Mouse (Mus musculus) heart, embryonic 10.5 days (tissue): ENCODE measurements at regions not wholly inside any gene's neighbourhood (a gene's known extent, or its start where the extent isn't known, plus 50 kb on each side); places are given as distances from the start of the nearest gene placed in this dataset.
A peak's percentile ranks its signal among the peaks of the same experiment; 100 is the strongest.
"Not testable (repeated sequence)": the region's sequence is repeated elsewhere in the genome, so short reads cannot be mapped to it uniquely, and the experiment has no call there.

Experiments
- DNase-seq: peaks from one replicate; pipeline ENCODE4 v3.0.0-alpha.2; 2017; ENCODE audit warnings: low spot score
- H3K27ac ChIP-seq: fragments of 300-500 bp; sonication (generic); 2 replicates; pipeline ENCODE4 v1.5.1; 2016; ENCODE audit warnings: mild to moderate bottlenecking
- H3K27me3 ChIP-seq: fragments of 300-500 bp; sonication (generic); 2 replicates; pipeline ENCODE4 v1.6.1; 2016; ENCODE audit warnings: mild to moderate bottlenecking; ENCODE audit not compliant: poor library complexity, insufficient read depth, severe bottlenecking
- H3K36me3 ChIP-seq: fragments of 300-500 bp; sonication (generic); 2 replicates; pipeline ENCODE4 v1.6.1; 2016; ENCODE audit warnings: mild to moderate bottlenecking, moderate library complexity
- H3K4me1 ChIP-seq: fragments of 300-500 bp; sonication (generic); 2 replicates; pipeline ENCODE4 v1.6.1; 2016; ENCODE audit warnings: mild to moderate bottlenecking
- H3K4me3 ChIP-seq: fragments of 300-500 bp; sonication (generic); 2 replicates; pipeline ENCODE4 v1.5.1; 2016; ENCODE audit warnings: mild to moderate bottlenecking, moderate library complexity
- H3K9me3 ChIP-seq: fragments of 300-500 bp; sonication (generic); 2 replicates; pipeline ENCODE4 v1.6.1; 2016; ENCODE audit warnings: mild to moderate bottlenecking, moderate library complexity
- WGBS: fragments of 180-500 bp; shearing (Covaris S2); methylation state at CpG from one replicate; pipeline ENCODE4 v1.1.7; 2016; 5-methylcytosine and 5-hydroxymethylcytosine counted together

DNA sequence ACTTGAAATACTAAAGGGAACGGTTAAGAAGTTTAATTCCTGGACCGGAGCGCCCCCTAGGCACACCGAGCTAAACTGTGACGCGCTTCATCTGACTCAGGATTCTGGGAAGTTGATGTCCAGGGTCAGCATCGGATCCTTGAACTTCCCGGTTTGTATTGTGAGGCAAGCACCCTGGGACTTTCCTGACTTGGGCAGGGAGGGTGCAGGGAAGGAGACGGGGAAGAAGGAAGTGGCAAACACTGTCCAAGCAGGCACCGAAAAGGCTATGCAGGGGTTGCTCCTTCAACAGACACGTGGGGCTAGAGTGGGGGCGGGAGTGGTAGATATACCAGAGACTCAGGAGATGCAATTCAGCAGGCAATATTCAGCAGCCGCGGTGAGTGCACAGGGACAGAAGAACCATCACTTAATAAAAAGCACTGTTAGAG lies 132.7 kb upstream of the Teddm2 start:
- Histone ChIP-seq H3K27ac (peak overlapping the region; percentile 82; the same call in 1 of the 2 replicates), H3K36me3 (no peaks in the 10 kb centered on the region), H3K4me1 (peaks cover 14% of the 10 kb centered on the region), H3K27me3 (no peaks in the 10 kb centered on the region), H3K4me3 (peak overlapping the region; percentile 48), H3K9me3 (no peaks in the 10 kb centered on the region)
- 9% methylated on average over 14 of the region's 14 CpGs for WGBS
- peak; percentile 82 for DNase-seq

DNA sequence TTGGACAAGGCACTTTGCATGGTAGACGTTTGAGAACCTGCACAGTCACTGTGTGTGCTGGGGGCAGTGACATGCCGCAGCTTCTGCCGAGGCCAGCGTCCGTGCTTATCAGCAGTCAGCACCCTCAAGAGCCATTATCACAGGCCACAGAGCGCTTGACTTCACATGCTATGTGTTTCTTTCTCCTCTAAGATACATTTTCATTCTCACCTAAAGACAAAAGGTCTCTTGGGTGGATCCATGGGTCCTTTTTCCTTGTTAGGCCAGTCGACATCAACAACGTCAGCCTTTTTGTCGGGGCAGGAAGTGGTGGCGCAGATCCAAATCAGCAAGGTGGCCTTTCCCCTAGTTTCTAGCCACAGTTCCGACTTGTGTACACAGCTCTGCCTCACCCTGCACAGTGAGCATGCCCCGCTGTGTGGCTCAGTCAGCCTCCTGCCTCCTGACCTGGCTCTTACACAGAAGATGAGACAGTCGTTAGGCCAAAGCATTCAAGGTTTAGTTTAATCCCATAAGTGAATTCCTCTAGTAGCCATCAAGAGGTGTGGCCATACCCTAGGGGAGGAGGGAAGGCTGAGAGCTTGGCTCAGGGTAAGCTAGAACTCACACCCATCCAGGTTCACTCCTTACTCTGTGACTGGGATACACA lies 134.1 kb upstream of the Teddm2 start:
- H3K9me3 ChIP-seq, result no peaks in the 10 kb centered on the region
- H3K4me1 ChIP-seq, result peaks cover 14% of the 10 kb centered on the region
- no peak overlapping the region for H3K4me3 ChIP-seq
- H3K36me3 ChIP-seq, result no peaks in the 10 kb centered on the region
- no peaks in the 10 kb centered on the region for H3K27me3 ChIP-seq
- peak overlapping the region; percentile 77 for H3K27ac ChIP-seq
- 18% methylated on average over 13 of the region's 13 CpGs for WGBS
- peak; percentile 91 for DNase-seq

DNA sequence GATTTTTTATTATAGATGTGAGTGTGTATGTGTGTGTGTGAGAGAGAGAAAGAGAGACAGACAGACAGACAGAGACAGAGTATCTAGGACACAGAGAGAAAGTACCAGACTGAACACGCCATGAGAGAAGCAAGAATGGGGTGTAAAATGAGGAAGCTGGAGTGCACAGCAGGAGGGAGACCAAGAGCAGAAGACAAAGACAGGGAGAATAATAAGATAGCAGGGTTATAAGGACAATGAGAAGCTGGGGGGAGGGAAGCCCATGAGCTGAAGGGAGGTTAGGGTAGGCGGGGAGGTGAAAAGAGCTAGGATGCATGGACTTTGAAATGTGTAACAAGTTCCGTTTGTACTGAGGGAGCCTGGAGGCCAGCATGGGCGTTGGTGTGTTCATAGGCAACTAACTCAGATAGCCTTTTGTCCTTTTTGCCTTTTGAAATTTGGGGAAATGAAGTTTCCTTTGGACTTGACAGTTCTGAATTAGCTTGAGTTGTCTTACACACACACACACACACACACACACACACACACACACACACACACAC lies 136.8 kb upstream of the Teddm2 start:
- no peak for DNase-seq
- H3K27ac ChIP-seq, result no peak overlapping the region
- no peaks in the 10 kb centered on the region for H3K36me3 ChIP-seq
- H3K4me1 ChIP-seq, result peaks cover 14% of the 10 kb centered on the region
- no peaks in the 10 kb centered on the region for H3K9me3 ChIP-seq
- no peaks in the 10 kb centered on the region for H3K27me3 ChIP-seq
- no peak overlapping the region for H3K4me3 ChIP-seq
- WGBS, result 54% methylated on average over 4 of the region's 4 CpGs

DNA sequence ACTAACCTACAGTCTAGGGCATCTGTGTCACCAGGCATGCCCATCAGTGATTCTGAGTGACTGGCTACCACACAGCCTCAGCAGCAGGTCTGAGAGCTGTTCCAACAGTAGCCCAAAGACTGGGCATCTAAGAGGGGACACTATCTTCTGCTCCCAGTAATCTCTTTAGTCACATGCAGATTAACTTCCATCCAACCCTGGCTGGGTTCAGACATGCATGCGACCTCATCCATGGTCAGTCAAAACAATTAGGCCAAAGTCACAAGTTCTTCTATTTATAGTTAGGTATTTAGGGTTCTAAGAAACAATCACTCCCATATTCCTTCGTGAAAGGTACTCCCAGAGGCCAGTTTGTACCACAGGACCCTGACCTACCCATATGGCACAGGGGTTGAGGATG lies 138.2 kb upstream of the Teddm2 start:
- DNase-seq, result no peak
- Histone ChIP-seq H3K27me3 (no peaks in the 10 kb centered on the region), H3K27ac (no peak overlapping the region), H3K9me3 (no peaks in the 10 kb centered on the region), H3K4me3 (no peak overlapping the region), H3K4me1 (peaks cover 9% of the 10 kb centered on the region), H3K36me3 (no peaks in the 10 kb centered on the region)
- WGBS, result 55% methylated on average over 2 of the region's 2 CpGs

DNA sequence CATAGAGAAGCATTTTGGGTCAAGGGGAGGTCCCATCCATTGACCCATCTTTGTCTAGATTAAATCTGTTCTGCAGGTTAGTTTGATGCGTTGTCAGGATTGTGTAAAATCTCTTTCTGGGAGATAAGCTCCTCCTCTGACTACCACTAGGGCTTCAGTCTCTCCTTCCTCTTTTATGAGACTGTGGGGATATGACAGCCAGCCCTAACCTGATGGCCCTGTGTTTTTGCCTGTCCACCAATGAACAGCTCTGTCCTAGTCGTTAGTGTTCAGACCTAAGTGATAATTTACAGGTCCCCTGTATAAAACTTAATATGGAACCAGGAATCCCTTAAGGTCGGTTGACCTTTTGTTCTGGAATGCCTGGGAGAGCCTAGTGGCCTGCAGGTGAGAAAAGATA lies 140.9 kb upstream of the Teddm2 start:
- no peak for DNase-seq
- no peaks in the 10 kb centered on the region for H3K27me3 ChIP-seq
- H3K36me3 ChIP-seq, result no peaks in the 10 kb centered on the region
- H3K9me3 ChIP-seq, result no peaks in the 10 kb centered on the region
- no peak overlapping the region for H3K27ac ChIP-seq
- 72% methylated on average over 3 of the region's 3 CpGs for WGBS
- no peaks in the 10 kb centered on the region for H3K4me1 ChIP-seq
- H3K4me3 ChIP-seq, result no peak overlapping the region

DNA sequence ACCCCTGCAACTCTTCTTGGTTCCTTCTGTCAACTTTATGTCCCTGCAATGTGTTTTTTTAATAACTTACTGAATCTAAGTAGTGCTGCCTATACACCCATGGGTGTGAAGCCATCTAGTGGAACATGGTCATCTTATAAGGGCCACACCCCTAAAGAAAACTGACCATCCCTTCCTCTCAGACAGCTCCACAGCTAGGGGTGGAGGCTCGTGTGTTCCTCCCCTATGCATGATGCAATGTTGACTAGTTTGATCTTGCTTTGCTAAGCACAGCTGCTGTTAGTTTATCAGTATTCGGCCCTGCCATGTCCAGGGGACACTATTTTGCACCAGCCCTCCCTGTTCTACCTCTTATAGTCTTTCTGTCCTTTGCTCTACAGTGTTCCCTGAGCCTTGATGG lies 142.9 kb upstream of the Teddm2 start:
- Histone ChIP-seq H3K27ac (no peak overlapping the region), H3K27me3 (no peaks in the 10 kb centered on the region), H3K36me3 (no peaks in the 10 kb centered on the region), H3K9me3 (no peaks in the 10 kb centered on the region), H3K4me1 (no peaks in the 10 kb centered on the region), H3K4me3 (no peak overlapping the region)
- no peak for DNase-seq
- WGBS, result 57% methylated on average over 2 of the region's 2 CpGs

DNA sequence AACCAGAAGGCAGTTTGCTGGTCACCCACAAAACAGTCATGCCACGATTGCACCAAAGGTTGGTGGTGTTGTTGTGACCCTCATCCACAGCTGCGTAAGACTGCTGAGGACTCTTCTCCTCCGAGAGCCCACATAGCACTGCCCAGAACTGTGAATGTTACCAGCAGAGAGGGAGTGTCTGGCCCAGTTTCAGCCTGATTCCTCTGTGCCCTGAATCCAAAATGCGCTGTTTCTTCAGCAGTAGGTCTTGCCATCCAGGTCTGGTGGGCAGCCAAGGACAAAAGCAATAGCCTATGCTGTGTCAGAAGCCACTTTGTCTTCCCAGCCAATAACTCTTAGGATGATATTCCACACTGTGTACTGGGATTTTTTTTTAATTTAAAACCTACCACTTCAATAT lies 144.7 kb upstream of the Teddm2 start:
- no peaks in the 10 kb centered on the region for H3K36me3 ChIP-seq
- 85% methylated on average over 4 of the region's 4 CpGs for WGBS

DNA sequence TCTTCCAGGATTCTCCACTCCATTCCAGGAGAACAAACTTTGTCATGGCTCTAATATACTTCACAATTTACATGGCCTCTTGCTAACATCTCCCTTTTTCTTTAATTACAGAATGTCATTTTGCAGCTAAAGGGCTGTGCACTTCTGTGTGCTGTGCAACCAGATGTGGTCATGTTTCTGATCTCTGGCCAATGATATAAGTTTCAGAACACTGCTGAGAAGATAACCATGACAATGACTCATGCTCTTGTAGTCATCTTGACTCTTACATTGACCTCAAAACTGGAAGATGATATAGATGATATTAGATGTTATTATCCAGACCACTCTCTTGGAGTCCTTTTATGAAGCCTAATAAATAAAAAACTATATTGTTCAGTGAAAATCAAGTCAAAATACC lies 145.9 kb upstream of the Teddm2 start:
- H3K27me3 ChIP-seq, result no peaks in the 10 kb centered on the region
- no peaks in the 10 kb centered on the region for H3K4me1 ChIP-seq
- H3K4me3 ChIP-seq, result no peak overlapping the region
- no peaks in the 10 kb centered on the region for H3K36me3 ChIP-seq
- H3K27ac ChIP-seq, result no peak overlapping the region
- H3K9me3 ChIP-seq, result no peaks in the 10 kb centered on the region
- DNase-seq, result no peak

More for the DNA sequence above, 144.7 kb upstream of the Teddm2 start:
- Histone ChIP-seq H3K27ac (no peak overlapping the region), H3K4me3 (no peak overlapping the region), H3K27me3 (no peaks in the 10 kb centered on the region), H3K4me1 (no peaks in the 10 kb centered on the region), H3K9me3 (no peaks in the 10 kb centered on the region)
- DNase-seq, result no peak

DNA sequence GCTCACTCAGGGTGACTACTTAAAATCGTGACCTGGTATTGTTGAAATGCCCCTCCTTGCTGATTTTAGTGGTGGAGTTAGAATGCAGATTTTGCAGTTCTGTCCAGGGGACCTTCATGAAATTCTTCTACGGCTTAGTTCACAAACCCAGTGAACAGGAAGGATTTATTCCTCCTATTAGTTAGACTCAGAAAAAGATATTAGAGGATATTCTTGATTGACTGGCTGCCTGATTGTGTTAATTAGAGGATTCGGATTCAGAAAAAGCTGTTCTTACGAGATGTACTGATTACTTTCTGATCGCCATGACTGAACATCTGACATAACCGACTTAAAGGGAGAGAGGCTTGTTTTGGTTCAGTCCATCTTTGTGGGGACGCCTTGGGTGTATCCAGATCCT lies 147.3 kb upstream of the Zfp648 start:
- DNase-seq, result no peak
- H3K27ac ChIP-seq, result no peak overlapping the region
- H3K9me3 ChIP-seq, result peaks cover 3% of the 10 kb centered on the region; the same call in 1 of the 2 replicates
- H3K36me3 ChIP-seq, result no peaks in the 10 kb centered on the region
- 80% methylated on average over 7 of the region's 7 CpGs for WGBS
- no peak overlapping the region for H3K4me3 ChIP-seq
- H3K27me3 ChIP-seq, result no peaks in the 10 kb centered on the region
- H3K4me1 ChIP-seq, result no peaks in the 10 kb centered on the region

DNA sequence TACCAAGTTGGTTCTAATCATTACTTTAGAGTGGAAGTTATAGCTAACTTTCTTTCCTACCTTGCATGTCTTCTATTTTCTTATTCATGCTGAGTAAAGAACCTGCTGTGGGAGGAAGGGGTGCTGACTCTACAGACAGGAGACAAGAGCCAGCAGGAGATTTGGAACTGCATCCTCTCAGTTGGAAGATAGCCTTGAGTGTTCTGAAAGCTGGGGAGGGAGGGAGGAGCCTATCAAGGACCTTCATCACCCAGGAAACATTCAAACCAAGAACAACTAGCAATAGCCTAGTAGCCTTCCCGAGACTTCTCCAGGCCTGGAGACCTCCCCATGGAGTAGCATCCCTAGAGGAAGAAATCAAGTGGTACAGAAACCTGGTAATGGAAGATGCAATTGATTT lies 146.1 kb upstream of the Zfp648 start:
- H3K27ac ChIP-seq, result no peak overlapping the region
- 55% methylated on average over 1 of the region's 1 CpGs for WGBS
- H3K4me3 ChIP-seq, result no peak overlapping the region
- H3K36me3 ChIP-seq, result no peaks in the 10 kb centered on the region
- no peaks in the 10 kb centered on the region for H3K4me1 ChIP-seq
- no peak for DNase-seq
- H3K27me3 ChIP-seq, result no peaks in the 10 kb centered on the region
- H3K9me3 ChIP-seq, result peaks cover 3% of the 10 kb centered on the region; the same call in 1 of the 2 replicates

DNA sequence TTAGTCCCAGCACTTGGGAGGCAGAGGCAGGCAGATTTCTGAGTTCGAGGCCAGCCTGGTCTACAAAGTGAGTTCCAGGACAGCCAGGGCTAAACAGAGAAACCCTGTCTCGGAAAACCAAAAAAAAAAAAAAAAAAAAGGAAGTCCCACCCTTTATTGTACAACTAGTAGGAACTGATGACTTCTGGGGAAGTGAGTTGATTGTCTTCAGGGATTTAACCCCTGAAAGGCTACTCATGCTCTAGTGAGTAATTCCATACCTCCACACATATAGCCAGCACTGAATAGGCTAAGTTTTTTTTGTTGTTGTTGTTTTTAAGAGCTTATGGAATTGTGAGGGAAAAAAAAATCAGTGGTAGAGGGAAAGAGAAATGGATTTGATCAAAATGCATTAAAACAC lies 139.6 kb upstream of the Zfp648 start:
- not testable (repeated sequence) for H3K4me3 ChIP-seq, DNase-seq, H3K27ac ChIP-seq, H3K27me3 ChIP-seq, H3K9me3 ChIP-seq, H3K4me1 ChIP-seq, H3K36me3 ChIP-seq
- 63% methylated on average over 2 of the region's 2 CpGs for WGBS

DNA sequence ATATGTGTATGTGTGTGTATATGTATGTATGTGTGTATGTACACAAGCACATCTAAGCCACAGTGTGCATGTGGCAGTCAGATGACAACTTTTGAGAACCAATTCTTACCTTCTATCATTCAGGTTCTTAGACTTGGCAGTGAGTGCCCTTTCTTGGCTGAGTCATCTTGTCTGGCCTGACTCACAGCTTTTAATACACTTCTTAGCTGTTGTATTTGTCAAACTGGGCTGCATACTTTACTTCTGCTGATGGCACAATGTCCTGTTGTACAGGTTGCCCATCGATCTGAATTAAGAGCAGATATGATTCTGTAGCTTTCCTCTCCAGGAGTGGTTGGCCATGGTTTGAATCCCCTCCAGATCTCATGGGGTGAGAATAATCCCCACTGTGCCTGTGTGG lies 139.1 kb upstream of the Zfp648 start:
- Histone ChIP-seq H3K27me3 (no peaks in the 10 kb centered on the region), H3K9me3 (peaks cover 3% of the 10 kb centered on the region; the same call in 1 of the 2 replicates), H3K36me3 (no peaks in the 10 kb centered on the region), H3K27ac (no peak overlapping the region), H3K4me1 (no peaks in the 10 kb centered on the region), H3K4me3 (no peak overlapping the region)
- no peak for DNase-seq
- WGBS, result 61% methylated on average over 1 of the region's 1 CpGs

DNA sequence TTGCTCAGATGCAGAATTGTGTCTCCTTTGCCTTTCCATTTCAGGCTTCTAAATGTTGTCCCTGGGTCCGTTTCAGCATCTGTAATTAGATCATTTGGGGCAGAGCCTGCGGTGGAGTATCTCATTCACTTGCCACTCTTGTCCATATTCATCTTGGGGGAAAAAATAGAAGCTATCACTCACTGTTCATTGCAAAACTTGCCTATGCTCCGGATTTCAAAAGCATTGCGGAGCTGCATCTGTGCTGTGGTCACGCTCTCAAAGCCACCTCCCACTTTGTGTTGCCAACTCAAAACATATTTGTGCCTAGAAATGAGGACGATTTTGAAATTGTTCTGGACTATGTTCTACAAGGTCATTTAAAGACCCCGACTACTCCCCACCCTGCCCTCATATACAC lies 138.3 kb upstream of the Zfp648 start:
- H3K27ac ChIP-seq, result no peak overlapping the region
- 83% methylated on average over 7 of the region's 7 CpGs for WGBS
- H3K4me1 ChIP-seq, result no peaks in the 10 kb centered on the region
- no peaks in the 10 kb centered on the region for H3K27me3 ChIP-seq
- peaks cover 3% of the 10 kb centered on the region; the same call in 1 of the 2 replicates for H3K9me3 ChIP-seq
- H3K4me3 ChIP-seq, result no peak overlapping the region
- no peak for DNase-seq
- no peaks in the 10 kb centered on the region for H3K36me3 ChIP-seq

DNA sequence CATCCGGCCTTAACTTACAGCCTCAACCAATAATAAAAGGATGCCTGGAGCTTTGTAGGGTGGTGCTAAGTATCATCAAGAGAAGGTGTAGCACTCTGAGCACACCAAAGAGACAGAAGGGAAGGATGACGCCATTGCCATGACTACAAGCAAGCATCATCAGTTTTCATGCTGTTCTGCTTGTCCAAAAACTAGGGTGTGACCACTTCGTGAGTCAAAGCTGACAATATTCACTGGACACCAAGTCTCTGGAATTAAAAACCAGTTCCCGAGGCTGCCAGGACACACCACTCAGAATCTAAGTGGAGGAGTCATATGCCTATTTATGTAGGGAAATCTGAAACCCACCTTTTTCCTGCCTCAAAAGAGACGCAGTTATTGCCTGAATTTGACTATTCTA lies 136.4 kb upstream of the Zfp648 start:
- 83% methylated on average over 5 of the region's 5 CpGs for WGBS
- Histone ChIP-seq H3K4me1 (no peaks in the 10 kb centered on the region), H3K4me3 (no peak overlapping the region), H3K36me3 (no peaks in the 10 kb centered on the region), H3K27me3 (no peaks in the 10 kb centered on the region), H3K9me3 (no peaks in the 10 kb centered on the region), H3K27ac (no peak overlapping the region)
- no peak for DNase-seq
